Mouse (Mus musculus) thymus, postnatal 25 days (tissue): Measurements from ENCODE around the gene Grid1.

Experiments
- DNase-seq: peaks from one replicate; pipeline ENCODE4 v3.0.0; 2022

Gene Grid1

GRCm38 (mm10) chr14:35231384-35231783, 411.5 kb downstream of the Grid1 start:
- no peak for DNase-seq

GRCm38 (mm10) chr14:35242882-35243281, 423.0 kb downstream of the Grid1 start:
- DNase-seq, result no peak

- DNase-seq, result no peak
Measured at GRCm38 (mm10) chr14:35244776-35245548, 425.1 kb downstream of the Grid1 start.

GRCm38 (mm10) chr14:35250412-35250811, 430.5 kb downstream of the Grid1 start:
- no peak for DNase-seq

GRCm38 (mm10) chr14:35254477-35254876, 434.6 kb downstream of the Grid1 start:
- no peak for DNase-seq

GRCm38 (mm10) chr14:35270260-35270659, 450.4 kb downstream of the Grid1 start:
- no peak for DNase-seq

GRCm38 (mm10) chr14:35309201-35309600, 489.3 kb downstream of the Grid1 start:
- no peak for DNase-seq

GRCm38 (mm10) chr14:35313380-35314299, 493.7 kb downstream of the Grid1 start:
- no peak for DNase-seq

- no peak for DNase-seq
Measured at GRCm38 (mm10) chr14:35326306-35326705, 506.4 kb downstream of the Grid1 start.

GRCm38 (mm10) chr14:35336561-35336960, 516.7 kb downstream of the Grid1 start:
- no peak for DNase-seq

GRCm38 (mm10) chr14:35356011-35356410, 536.1 kb downstream of the Grid1 start:
- no peak for DNase-seq

GRCm38 (mm10) chr14:35356480-35357085, 536.7 kb downstream of the Grid1 start:
- DNase-seq, result no peak

GRCm38 (mm10) chr14:35358136-35358821, 538.4 kb downstream of the Grid1 start:
- DNase-seq, result no peak

GRCm38 (mm10) chr14:35365177-35365944, 545.5 kb downstream of the Grid1 start:
- no peak for DNase-seq

GRCm38 (mm10) chr14:35374374-35374773, 554.5 kb downstream of the Grid1 start:
- DNase-seq, result no peak

- no peak for DNase-seq
Measured at GRCm38 (mm10) chr14:35393591-35393990, 573.7 kb downstream of the Grid1 start.

- no peak for DNase-seq
Measured at GRCm38 (mm10) chr14:35404249-35404908, 584.5 kb downstream of the Grid1 start.

GRCm38 (mm10) chr14:35430259-35430658, 610.4 kb downstream of the Grid1 start:
- no peak for DNase-seq

- DNase-seq, result no peak
Measured at GRCm38 (mm10) chr14:35453702-35454101, 633.8 kb downstream of the Grid1 start.

- DNase-seq, result no peak
Measured at GRCm38 (mm10) chr14:35468254-35468653, 648.3 kb downstream of the Grid1 start.

- no peak for DNase-seq
Measured at GRCm38 (mm10) chr14:35486017-35486416, 666.1 kb downstream of the Grid1 start.
